In genomic region chr2:27417648-27418153, GRCm38 (mm10) we compare ENCODE assay signal across 11 mouse cellular contexts. TPM values are rescaled to one million over a fixed set of nuclear protein-coding genes. Genes with fewer than 3 reads are reported as not detected.
DNase-seq lines count a peak whose midpoint lies in the region; ATAC-seq and TF ChIP-seq lines count a peak whose summit lies in the region.
"Had no signal": no experiment of that assay in that cellular context is flagged by ENCODE, and none has a peak within 500 bp of the region (broad histone marks: within the 10 kb centered on the region; RNA-seq: fewer than 3 reads in every experiment).

No protein-coding gene starts in this region.

- no peak for ATAC-seq in heart, embryonic 11.5 days (replicated peaks; ENCODE audit: insufficient number of reproducible peaks, low FRiP score, low TSS enrichment)
- ATAC-seq in midbrain, embryonic 16.5 days: no peak
- ATAC-seq in liver, embryonic 11.5 days (replicated peaks; ENCODE audit: low FRiP score): peak; percentile 80
- no peak for ATAC-seq in stomach, postnatal 0 days (ENCODE audit: low FRiP score, low TSS enrichment)
- ATAC-seq: CD4-positive, CD25-positive, alpha-beta regulatory T cell, adult 4 months; inflammation-experienced regulatory T-cells, adult 6 months had no signal

- H3K4me3 ChIP-seq in heart, embryonic 11.5 days (ENCODE audit: low read depth, low read length): no peak overlapping the region
- H3K4me3 ChIP-seq in midbrain, embryonic 10.5 days: no peak overlapping the region
- no peak overlapping the region for H3K4me3 ChIP-seq in midbrain, embryonic 16.5 days (ENCODE audit: low read depth, low read length)
- no peak overlapping the region for H3K4me3 ChIP-seq in liver, embryonic 11.5 days (ENCODE audit: low read depth, low read length)
- no peak overlapping the region for H3K4me3 ChIP-seq in stomach, postnatal 0 days (ENCODE audit: low read depth, low read length)

- no peak for DNase-seq in heart, adult 8-10 months (ENCODE audit: low spot score)
- no peak for DNase-seq in midbrain, embryonic 10.5 days (ENCODE audit: low spot score)
- DNase-seq in liver, embryonic 11.5 days (ENCODE audit: low spot score): no peak
- DNase-seq in stomach, postnatal 0 days (ENCODE audit: low spot score): no peak
- no peak for DNase-seq in testis, postnatal 10 days (ENCODE audit: low spot score)
- no peak for DNase-seq in urinary bladder, postnatal 25 days (ENCODE audit: low spot score)
- DNase-seq: cerebellum, adult 8-10 months had no signal

- 34% methylated on average over 5 of the region's 5 CpGs for WGBS in heart, embryonic 11.5 days (ENCODE audit: insufficient replicate concordance)
- WGBS in midbrain, embryonic 10.5 days: 72% methylated on average over 5 of the region's 5 CpGs
- WGBS in midbrain, embryonic 16.5 days: 56% methylated on average over 5 of the region's 5 CpGs
- 34% methylated on average over 5 of the region's 5 CpGs for WGBS in liver, embryonic 11.5 days
- WGBS in stomach, postnatal 0 days: 55% methylated on average over 5 of the region's 5 CpGs

- 0 out of 2 replicates have a peak overlapping the region, but pooled peaks have one; percentile 43 for H3K9ac ChIP-seq in heart, embryonic 11.5 days (ENCODE audit: low read depth, low read length)
- no peak overlapping the region for H3K9ac ChIP-seq in midbrain, embryonic 16.5 days (ENCODE audit: low read depth, low read length)
- peak overlapping the region; percentile 15; the same call in 1 of the 2 replicates for H3K9ac ChIP-seq in liver, embryonic 11.5 days (ENCODE audit: low read depth, low read length)
- H3K9ac ChIP-seq in stomach, postnatal 0 days (ENCODE audit: low read length): no peak overlapping the region

- no peaks in the 10 kb centered on the region for H3K36me3 ChIP-seq in heart, embryonic 11.5 days (ENCODE audit: control insufficient read depth, insufficient read depth, low read length)
- peaks cover 24% of the 10 kb centered on the region for H3K36me3 ChIP-seq in midbrain, embryonic 10.5 days
- H3K36me3 ChIP-seq in midbrain, embryonic 16.5 days (ENCODE audit: control insufficient read depth, insufficient read depth, low read length): no peaks in the 10 kb centered on the region
- no peaks in the 10 kb centered on the region for H3K36me3 ChIP-seq in liver, embryonic 11.5 days (ENCODE audit: control insufficient read depth, insufficient read depth, low read length)
- H3K36me3 ChIP-seq in stomach, postnatal 0 days (ENCODE audit: control insufficient read depth, insufficient read depth, low read length): no peaks in the 10 kb centered on the region

- no peaks in the 10 kb centered on the region for H3K27me3 ChIP-seq in heart, embryonic 11.5 days (ENCODE audit: control insufficient read depth, insufficient read depth, low read length)
- no peaks in the 10 kb centered on the region for H3K27me3 ChIP-seq in midbrain, embryonic 10.5 days (ENCODE audit: low read depth, poor library complexity, severe bottlenecking)
- H3K27me3 ChIP-seq in midbrain, embryonic 16.5 days (ENCODE audit: control insufficient read depth, insufficient read depth, low read depth, low read length): no peaks in the 10 kb centered on the region
- no peaks in the 10 kb centered on the region for H3K27me3 ChIP-seq in liver, embryonic 11.5 days (replicated peaks; ENCODE audit: control insufficient read depth, insufficient read depth, low read length)
- no peaks in the 10 kb centered on the region for H3K27me3 ChIP-seq in stomach, postnatal 0 days (ENCODE audit: control insufficient read depth, insufficient read depth, low read length)

- peaks cover 68% of the 10 kb centered on the region for H3K4me1 ChIP-seq in heart, embryonic 11.5 days (ENCODE audit: control insufficient read depth, insufficient read depth, low read length)
- H3K4me1 ChIP-seq in midbrain, embryonic 10.5 days: peaks cover 95% of the 10 kb centered on the region
- H3K4me1 ChIP-seq in midbrain, embryonic 16.5 days (ENCODE audit: control insufficient read depth, insufficient read depth, low read length): peaks cover 37% of the 10 kb centered on the region
- H3K4me1 ChIP-seq in liver, embryonic 11.5 days (replicated peaks; ENCODE audit: control insufficient read depth, insufficient read depth, low read length): peaks cover 70% of the 10 kb centered on the region
- peaks cover 10% of the 10 kb centered on the region for H3K4me1 ChIP-seq in stomach, postnatal 0 days (replicated peaks; ENCODE audit: control insufficient read depth, insufficient read depth)

- no peak overlapping the region for H3K4me2 ChIP-seq in heart, embryonic 11.5 days
- no peak overlapping the region for H3K4me2 ChIP-seq in midbrain, embryonic 16.5 days (ENCODE audit: low read length)
- H3K4me2 ChIP-seq in liver, embryonic 11.5 days: peak overlapping the region; percentile 21
- H3K4me2 ChIP-seq in stomach, postnatal 0 days (replicated peaks; ENCODE audit: low read depth): no peak overlapping the region

- H3K9me3 ChIP-seq in heart, embryonic 11.5 days (replicated peaks; ENCODE audit: control insufficient read depth, low read length): no peaks in the 10 kb centered on the region
- H3K9me3 ChIP-seq in midbrain, embryonic 10.5 days (replicated peaks): no peaks in the 10 kb centered on the region
- no peaks in the 10 kb centered on the region for H3K9me3 ChIP-seq in midbrain, embryonic 16.5 days (replicated peaks; ENCODE audit: control insufficient read depth, low read length, poor library complexity, severe bottlenecking)
- H3K9me3 ChIP-seq in liver, embryonic 11.5 days (ENCODE audit: control insufficient read depth, low read length): no peaks in the 10 kb centered on the region
- no peaks in the 10 kb centered on the region for H3K9me3 ChIP-seq in stomach, postnatal 0 days (ENCODE audit: control insufficient read depth, low read length)

- H3K27ac ChIP-seq in heart, embryonic 11.5 days (ENCODE audit: low read depth, low read length): peak overlapping the region; percentile 38; the same call in 1 of the 2 replicates
- peak overlapping the region; percentile 7; the same call in 1 of the 2 replicates for H3K27ac ChIP-seq in midbrain, embryonic 10.5 days (replicated peaks)
- no peak overlapping the region for H3K27ac ChIP-seq in midbrain, embryonic 16.5 days (ENCODE audit: low read length)
- H3K27ac ChIP-seq in liver, embryonic 11.5 days (ENCODE audit: low read depth, low read length): 0 out of 2 replicates have a peak overlapping the region, but pooled peaks have one; percentile 8
- H3K27ac ChIP-seq in stomach, postnatal 0 days (replicated peaks): peak overlapping the region; percentile 78

- no peak for TF ChIP-seq CTCF in stomach, postnatal 0 days (IDR thresholded peaks at IDR 0.05; ENCODE audit: low read depth)

- no peak for TF ChIP-seq EP300 in stomach, postnatal 0 days (optimal IDR thresholded peaks at IDR 0.05)

RNA-seq across cellular contexts. Expression of gene Vav2, which starts 9.1 kb away (rescaled TPM):
- polyA plus RNA-seq in heart, embryonic 11.5 days (2014; fragmentation: Nextera tagmentation; extraction: Ambion mirVana): 3.4 and 4.7 TPM in 2 replicates
- total RNA-seq in heart, adult 8-10 months (2022): 10 to 100 TPM in 3 of 4 experiments, 1 to 10 TPM in 1; 8.2 to 13.1 (median 12.1) TPM
- polyA plus RNA-seq in midbrain, embryonic 10.5 days (2016; fragmentation: Nextera tagmentation; extraction: Ambion mirVana): 11.4 and 13.3 TPM in 2 replicates
- polyA plus RNA-seq in midbrain, embryonic 16.5 days (2015; fragmentation: Nextera tagmentation; extraction: Ambion mirVana): 9.2 and 12.6 TPM in 2 replicates
- polyA plus RNA-seq in liver, embryonic 11.5 days (2014; fragmentation: Nextera tagmentation; extraction: Ambion mirVana): 6.0 and 6.6 TPM in 2 replicates
- polyA plus RNA-seq in stomach, postnatal 0 days (2015; fragmentation: Nextera tagmentation; extraction: Ambion mirVana): 2.7 and 2.9 TPM in 2 replicates

RNA-seq across cellular contexts. Expression of gene Brd3os, which starts 24.4 kb away (rescaled TPM):
- 3.1 and 3.3 TPM in 2 replicates for polyA plus RNA-seq in heart, embryonic 11.5 days (2014; fragmentation: Nextera tagmentation; extraction: Ambion mirVana)
- total RNA-seq in heart, adult 8-10 months (2022): 1 to 10 TPM; 1.2 to 2.0 (median 1.9) TPM
- polyA plus RNA-seq in midbrain, embryonic 10.5 days (2016; fragmentation: Nextera tagmentation; extraction: Ambion mirVana): 9.2 and 11.9 TPM in 2 replicates
- 42.0 and 43.0 TPM in 2 replicates for polyA plus RNA-seq in midbrain, embryonic 16.5 days (2015; fragmentation: Nextera tagmentation; extraction: Ambion mirVana)
- 2.2 and 2.8 TPM in 2 replicates for polyA plus RNA-seq in liver, embryonic 11.5 days (2014; fragmentation: Nextera tagmentation; extraction: Ambion mirVana)
- polyA plus RNA-seq in stomach, postnatal 0 days (2015; fragmentation: Nextera tagmentation; extraction: Ambion mirVana): 2.8 and 3.4 TPM in 2 replicates
- polyA plus RNA-seq: inflammation-experienced regulatory T-cells, adult 6 months had no signal

Comparison
In these comparisons a context has a peak if more than half of its experiments do, and no peak if none do; other contexts are left out.
1. H3K9ac ChIP-seq: peak in heart, embryonic 11.5 days (single experiment) and liver, embryonic 11.5 days (single experiment); none in midbrain, embryonic 16.5 days (single experiment) and stomach, postnatal 0 days (single experiment).